Mouse (Mus musculus) ES-Bruce4 (cell line): ENCODE data around the gene Prnp.

Experiments used
- CTCF ChIP-seq: IDR thresholded peaks from one replicate; pipeline ENCODE4 v1.8.1; 2011; ENCODE audit warnings: low read depth, low read length
- EP300 ChIP-seq: IDR thresholded peaks from 2 replicates; pipeline ENCODE4 v1.6.1; 2011; ENCODE audit warnings: low read depth, low read length; ENCODE audit not compliant: insufficient read depth
- POLR2A ChIP-seq: IDR thresholded peaks from one replicate; pipeline ENCODE4 v1.8.1; 2011; ENCODE audit warnings: low read length; ENCODE audit not compliant: insufficient read depth

DNA sequence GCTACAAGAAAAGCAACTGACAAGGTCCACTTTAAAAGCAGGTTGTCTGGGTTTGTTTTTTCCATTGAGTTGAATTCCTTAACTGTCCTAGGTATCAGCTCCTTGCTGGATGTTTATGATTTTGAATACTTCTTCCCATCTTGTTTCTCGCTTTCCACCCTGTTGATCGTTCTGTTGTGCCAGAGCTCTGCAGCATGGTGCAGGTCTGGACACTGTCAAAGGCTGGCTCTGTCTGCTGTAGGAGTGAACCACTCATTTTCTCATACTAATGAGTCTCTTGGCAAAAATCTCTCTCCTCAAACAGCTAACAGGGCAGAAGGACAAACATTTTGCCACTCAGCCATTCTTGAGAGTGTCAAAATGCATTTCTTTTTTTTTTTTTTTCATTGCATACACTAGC is 14.6 kb upstream of the Prnp start:
- no peak for TF ChIP-seq POLR2A
- TF ChIP-seq CTCF: no peak
- TF ChIP-seq EP300: no peak
